Mouse (Mus musculus) embryonic fibroblast, embryonic 13.5 days (primary cell): Measurements from ENCODE around the gene Pmfbp1.

Source experiments
- CTCF ChIP-seq: IDR thresholded peaks from 2 replicates; pipeline ENCODE4 v1.5.1; 2011; ENCODE audit warnings: mild to moderate bottlenecking, control low read depth, low read length, moderate library complexity, borderline replicate concordance; ENCODE audit not compliant: insufficient read depth
- POLR2A ChIP-seq: IDR thresholded peaks from 2 replicates; pipeline ENCODE4 v1.6.1; 2011; ENCODE audit warnings: low read depth, mild to moderate bottlenecking, control low read depth, low read length, moderate library complexity

- no peak for TF ChIP-seq CTCF
- TF ChIP-seq POLR2A: no peak
Measured at GRCm38 (mm10) chr8:109493727-109494126, at the start of gene Pmfbp1.
